ENCODE assay signal across 16 mouse cellular contexts in genomic region chr5:37820689-37821088, GRCm38 (mm10). TPM values are rescaled to one million over a fixed set of nuclear protein-coding genes. Genes with fewer than 3 reads are reported as not detected.
DNase-seq lines count a peak whose midpoint lies in the region; ATAC-seq lines count a peak whose summit lies in the region.
"Had no signal": no experiment of that assay in that cellular context is flagged by ENCODE, and none has a peak within 500 bp of the region (broad histone marks: within the 10 kb centered on the region; RNA-seq: fewer than 3 reads in every experiment).

No protein-coding gene starts in this region.

- peaks cover 100% of the 10 kb centered on the region for H3K27me3 ChIP-seq in midbrain, embryonic 10.5 days (ENCODE audit: low read depth, poor library complexity, severe bottlenecking)
- peaks cover 87% of the 10 kb centered on the region for H3K27me3 ChIP-seq in midbrain, embryonic 15.5 days (replicated peaks)
- H3K27me3 ChIP-seq in embryonic facial prominence, embryonic 11.5 days (ENCODE audit: control insufficient read depth, insufficient read depth, low read length), result peaks cover 46% of the 10 kb centered on the region
- peaks cover 97% of the 10 kb centered on the region for H3K27me3 ChIP-seq in hindbrain, embryonic 13.5 days
- peaks cover 92% of the 10 kb centered on the region for H3K27me3 ChIP-seq in neural tube, embryonic 11.5 days (ENCODE audit: control insufficient read depth, insufficient read depth, low read length)

- peaks cover 3% of the 10 kb centered on the region; the same call in 1 of the 2 replicates for H3K36me3 ChIP-seq in midbrain, embryonic 10.5 days
- no peaks in the 10 kb centered on the region for H3K36me3 ChIP-seq in midbrain, embryonic 15.5 days (replicated peaks)
- H3K36me3 ChIP-seq in embryonic facial prominence, embryonic 11.5 days (replicated peaks; ENCODE audit: control insufficient read depth, insufficient read depth, low read depth, low read length), result no peaks in the 10 kb centered on the region
- no peaks in the 10 kb centered on the region for H3K36me3 ChIP-seq in hindbrain, embryonic 13.5 days
- H3K36me3 ChIP-seq in neural tube, embryonic 11.5 days (ENCODE audit: control insufficient read depth, insufficient read depth, low read length), result no peaks in the 10 kb centered on the region

- H3K4me3 ChIP-seq in midbrain, embryonic 10.5 days, result peak overlapping the region; percentile 71
- no peak overlapping the region for H3K4me3 ChIP-seq in midbrain, embryonic 15.5 days
- peak overlapping the region; percentile 72 for H3K4me3 ChIP-seq in embryonic facial prominence, embryonic 11.5 days (ENCODE audit: low read depth, low read length)
- H3K4me3 ChIP-seq in hindbrain, embryonic 13.5 days, result peak overlapping the region; percentile 43; the same call in 1 of the 2 replicates
- H3K4me3 ChIP-seq in neural tube, embryonic 11.5 days (ENCODE audit: low read depth, low read length), result peak overlapping the region; percentile 19; the same call in 1 of the 2 replicates
- H3K4me3 ChIP-seq: left cerebral cortex, adult 2 months; myocyte had no signal

- ATAC-seq in midbrain, embryonic 15.5 days (replicated peaks), result no peak
- ATAC-seq in embryonic facial prominence, embryonic 11.5 days (replicated peaks; ENCODE audit: insufficient number of reproducible peaks, low FRiP score, low TSS enrichment, low read depth), result no peak
- no peak for ATAC-seq in hindbrain, embryonic 13.5 days (ENCODE audit: low FRiP score)
- ATAC-seq in neural tube, embryonic 11.5 days (ENCODE audit: insufficient read depth, low FRiP score, low TSS enrichment), result no peak

- no peak overlapping the region for H3K4me2 ChIP-seq in midbrain, embryonic 15.5 days
- peak overlapping the region; percentile 60 for H3K4me2 ChIP-seq in embryonic facial prominence, embryonic 11.5 days (ENCODE audit: low read depth, low read length)
- no peak overlapping the region for H3K4me2 ChIP-seq in hindbrain, embryonic 13.5 days
- H3K4me2 ChIP-seq in neural tube, embryonic 11.5 days (ENCODE audit: low read depth), result peak overlapping the region; percentile 7; the same call in 1 of the 2 replicates

- H3K27ac ChIP-seq in midbrain, embryonic 10.5 days (replicated peaks), result peak overlapping the region; percentile 55; the same call in 1 of the 2 replicates
- H3K27ac ChIP-seq in midbrain, embryonic 15.5 days, result no peak overlapping the region
- H3K27ac ChIP-seq in embryonic facial prominence, embryonic 11.5 days (replicated peaks; ENCODE audit: low read depth, low read length), result peak overlapping the region; percentile 79; the same call in 1 of the 2 replicates
- H3K27ac ChIP-seq in hindbrain, embryonic 13.5 days, result no peak overlapping the region
- no peak overlapping the region for H3K27ac ChIP-seq in neural tube, embryonic 11.5 days (ENCODE audit: low read depth, low read length)
- H3K27ac ChIP-seq: left cerebral cortex, adult 2 months; liver, embryonic 14.5 days had no signal

- peak; percentile 43 for DNase-seq in midbrain, embryonic 10.5 days (ENCODE audit: low spot score)
- DNase-seq in embryonic facial prominence, embryonic 11.5 days (ENCODE audit: low spot score), result no peak
- peak; percentile 49 for DNase-seq in neural tube, embryonic 11.5 days (ENCODE audit: low spot score)
- DNase-seq in layer of hippocampus, adult 9-10 months (ENCODE audit: low spot score), result no peak
- no peak for DNase-seq in B cell, adult 2 months
- DNase-seq: adrenal gland, postnatal 10 days; cerebellum, postnatal 36 days; kidney, adult 18-20 months; lung, postnatal 36 days; spleen, adult 18-20 months had no signal

- H3K9ac ChIP-seq in midbrain, embryonic 15.5 days, result no peak overlapping the region
- peak overlapping the region; percentile 87 for H3K9ac ChIP-seq in embryonic facial prominence, embryonic 11.5 days (replicated peaks; ENCODE audit: low read length)
- no peak overlapping the region for H3K9ac ChIP-seq in hindbrain, embryonic 13.5 days
- H3K9ac ChIP-seq in neural tube, embryonic 11.5 days (ENCODE audit: low read length), result no peak overlapping the region
- H3K9ac ChIP-seq: liver, embryonic 14.5 days had no signal

- no peaks in the 10 kb centered on the region for H3K9me3 ChIP-seq in midbrain, embryonic 10.5 days (replicated peaks)
- no peaks in the 10 kb centered on the region for H3K9me3 ChIP-seq in midbrain, embryonic 15.5 days
- no peaks in the 10 kb centered on the region for H3K9me3 ChIP-seq in embryonic facial prominence, embryonic 11.5 days (replicated peaks; ENCODE audit: control insufficient read depth, low read length)
- no peaks in the 10 kb centered on the region for H3K9me3 ChIP-seq in hindbrain, embryonic 13.5 days
- no peaks in the 10 kb centered on the region for H3K9me3 ChIP-seq in neural tube, embryonic 11.5 days (ENCODE audit: control insufficient read depth, low read length)

- peaks cover 63% of the 10 kb centered on the region for H3K4me1 ChIP-seq in midbrain, embryonic 10.5 days
- H3K4me1 ChIP-seq in midbrain, embryonic 15.5 days, result peaks cover 32% of the 10 kb centered on the region
- peaks cover 4% of the 10 kb centered on the region; the same call in 1 of the 2 replicates for H3K4me1 ChIP-seq in embryonic facial prominence, embryonic 11.5 days (ENCODE audit: control insufficient read depth, insufficient read depth, low read length)
- peaks cover 46% of the 10 kb centered on the region for H3K4me1 ChIP-seq in hindbrain, embryonic 13.5 days (replicated peaks)
- H3K4me1 ChIP-seq in neural tube, embryonic 11.5 days (ENCODE audit: control insufficient read depth, insufficient read depth, low read length), result peaks cover 21% of the 10 kb centered on the region

- 11% methylated on average over 8 of the region's 8 CpGs for WGBS in midbrain, embryonic 10.5 days
- 9% methylated on average over 8 of the region's 8 CpGs for WGBS in midbrain, embryonic 15.5 days
- WGBS in embryonic facial prominence, embryonic 11.5 days, result 15% methylated on average over 8 of the region's 8 CpGs
- 17% methylated on average over 8 of the region's 8 CpGs for WGBS in hindbrain, embryonic 13.5 days
- WGBS in neural tube, embryonic 11.5 days, result 19% methylated on average over 8 of the region's 8 CpGs

RNA-seq across cellular contexts. Expression of gene Msx1, which starts 3.7 kb away (rescaled TPM):
- polyA plus RNA-seq in midbrain, embryonic 10.5 days (2016; fragmentation: Nextera tagmentation; extraction: Ambion mirVana), result 150 and 155 TPM in 2 replicates
- polyA plus RNA-seq in midbrain, embryonic 15.5 days (2015; fragmentation: Nextera tagmentation; extraction: Ambion mirVana), result 15.5 and 17.2 TPM in 2 replicates
- 330 and 367 TPM in 2 replicates for polyA plus RNA-seq in embryonic facial prominence, embryonic 11.5 days (2014; fragmentation: Nextera tagmentation; extraction: Ambion mirVana)
- polyA plus RNA-seq in hindbrain, embryonic 13.5 days (2015; fragmentation: Nextera tagmentation; extraction: Ambion mirVana), result 28.6 and 59.6 TPM in 2 replicates
- polyA plus RNA-seq in neural tube, embryonic 11.5 days (2014; fragmentation: Nextera tagmentation; extraction: Ambion mirVana), result 55.2 and 56.5 TPM in 2 replicates
- polyA plus RNA-seq: testis, adult 2 months had no signal

Comparison
In these comparisons a context has a peak if more than half of its experiments do, and no peak if none do; other contexts are left out.
1. H3K27ac ChIP-seq: peak in midbrain, embryonic 10.5 days (single experiment) and embryonic facial prominence, embryonic 11.5 days (single experiment); none in midbrain, embryonic 15.5 days (single experiment), hindbrain, embryonic 13.5 days (single experiment) and neural tube, embryonic 11.5 days (single experiment).
2. DNase-seq: peak in midbrain, embryonic 10.5 days (single experiment) and neural tube, embryonic 11.5 days (single experiment); none in embryonic facial prominence, embryonic 11.5 days (single experiment), layer of hippocampus, adult 9-10 months (single experiment) and B cell, adult 2 months (0 of 2).
3. H3K4me2 ChIP-seq: peak in embryonic facial prominence, embryonic 11.5 days (single experiment) and neural tube, embryonic 11.5 days (single experiment); none in midbrain, embryonic 15.5 days (single experiment) and hindbrain, embryonic 13.5 days (single experiment).